Mouse (Mus musculus) E14TG2a.4 (cell line): ENCODE measurements at regions not wholly inside any gene's neighbourhood (a gene's known extent, or its start where the extent isn't known, plus 50 kb on each side); places are given as distances from the start of the nearest gene placed in this dataset.

Experiments
- CTCF ChIP-seq: conservative IDR thresholded peaks from 2 replicates; pipeline ENCODE4 v1.5.1; 2014; ENCODE audit warnings: low read length
- NANOG ChIP-seq: IDR thresholded peaks from 2 replicates; pipeline ENCODE4 v1.6.1; 2014; ENCODE audit warnings: borderline replicate concordance, low read length, mixed read lengths

- no peak for TF ChIP-seq NANOG
- TF ChIP-seq CTCF, result no peak
These were observed 108.7 kb downstream of the Kdr start for GRCm38 (mm10) chr5:75869535-75869934.
